Mouse (Mus musculus) forebrain, embryonic 12.5 days (tissue): Measurements from ENCODE around the gene Zfp819. TPM values are rescaled to one million over a fixed set of nuclear protein-coding genes. Genes with fewer than 3 reads are reported as not detected.

Experiments used
- ATAC-seq: fragments of 200-750 bp; cut with Nextera tagmentation; 2 replicates; pipeline ENCODE4 v1.8.0; 2017; ENCODE audit warnings: moderate TSS enrichment; ENCODE audit not compliant: low FRiP score
- H3K27ac ChIP-seq: fragments of 300-500 bp; sonication (generic); 2 replicates; pipeline ENCODE4 v1.5.1; 2016; ENCODE audit warnings: mild to moderate bottlenecking
- H3K27me3 ChIP-seq: fragments of 300-500 bp; sonication (generic); 2 replicates; pipeline ENCODE4 v1.6.1; 2016; ENCODE audit warnings: mild to moderate bottlenecking
- H3K36me3 ChIP-seq: fragments of 300-500 bp; sonication (generic); replicated peaks from 2 replicates; pipeline ENCODE4 v1.6.1; 2016; ENCODE audit warnings: mild to moderate bottlenecking
- H3K4me1 ChIP-seq: fragments of 300-500 bp; sonication (generic); 2 replicates; pipeline ENCODE4 v1.6.1; 2016
- H3K4me2 ChIP-seq: fragments of 300-500 bp; sonication (generic); 2 replicates; pipeline ENCODE4 v1.6.1; 2016; ENCODE audit warnings: mild to moderate bottlenecking, moderate library complexity
- H3K4me3 ChIP-seq: fragments of 300-500 bp; sonication (generic); replicated peaks from 2 replicates; pipeline ENCODE4 v1.5.1; 2016; ENCODE audit warnings: mild to moderate bottlenecking
- H3K9ac ChIP-seq: fragments of 300-500 bp; sonication (generic); 2 replicates; pipeline ENCODE4 v1.6.1; 2016; ENCODE audit warnings: mild to moderate bottlenecking
- H3K9me3 ChIP-seq: fragments of 300-500 bp; sonication (generic); 2 replicates; pipeline ENCODE4 v1.6.1; 2016
- WGBS: fragments of 180-500 bp; shearing (Covaris S2); methylation state at CpG from one replicate; pipeline ENCODE4 v1.1.7; 2016; 5-methylcytosine and 5-hydroxymethylcytosine counted together
- polyA plus RNA-seq: library from polyadenylated mRNA; unstranded; fragments of >200 nt; fragmentation: Nextera tagmentation; extraction: Ambion mirVana; gene quantifications from 2 replicates; pipeline ENCODE4 v1.2.1, GENCODE M21; 2016

Zfp819 gene
- 0.61 and 0.73 TPM in 2 replicates for polyA plus RNA-seq

DNA sequence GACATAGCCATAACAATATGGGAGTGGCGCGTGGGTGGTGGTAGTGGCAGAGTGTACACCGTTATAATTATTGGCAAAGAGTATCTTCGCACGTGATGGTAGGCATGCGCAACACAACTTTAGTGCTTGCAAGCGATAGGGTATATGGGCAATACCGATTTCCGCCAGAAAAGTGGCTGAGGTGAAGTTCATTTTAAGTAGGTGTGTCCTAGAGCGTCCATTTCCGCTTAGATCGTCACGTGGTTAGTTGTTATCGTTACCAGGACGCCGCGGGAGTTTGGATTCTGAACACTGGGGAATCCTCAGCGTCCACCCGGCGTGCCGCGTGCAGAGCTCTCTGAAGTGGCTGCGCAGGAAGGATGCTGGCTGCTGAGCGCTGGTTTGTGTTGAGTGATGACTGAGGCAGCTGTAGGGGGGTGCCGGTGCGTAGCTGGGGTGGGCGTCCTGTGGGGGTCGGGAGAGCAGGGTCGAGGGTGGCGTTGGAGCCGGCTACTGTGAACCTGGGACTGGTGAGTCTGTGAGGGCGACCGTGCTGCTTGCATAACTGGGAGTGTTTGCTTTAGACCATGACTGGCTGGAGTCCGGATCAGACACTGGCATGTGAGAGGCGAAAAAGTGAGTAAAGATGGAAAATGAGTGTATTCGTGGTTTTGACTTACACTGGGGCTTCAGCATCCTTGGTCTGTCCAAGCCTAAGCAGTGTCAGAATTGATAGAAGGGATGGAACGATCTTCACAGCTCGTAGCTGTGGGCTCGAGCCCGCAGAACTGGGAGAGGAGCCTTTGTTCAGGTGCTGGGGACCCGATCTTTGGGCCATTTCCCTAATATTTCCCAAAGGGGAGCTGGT is at the start of gene Zfp819:
Gene Zfp819, plus strand, starts transcription at position 274 of the 847 bp plus-strand sequence.
- 17% methylated on average over 41 of the region's 41 CpGs for WGBS
- peak within 1 kb of the TSS; percentile 45; the same call in 1 of the 2 replicates for H3K9ac ChIP-seq
- peak within 1 kb of the TSS; percentile 46 for H3K4me3 ChIP-seq
- H3K27me3 ChIP-seq = no peaks in the 10 kb centered on the region
- peak within 1 kb of the TSS; percentile 87 for H3K4me2 ChIP-seq
- H3K36me3 ChIP-seq = no peaks in the 10 kb centered on the region
- H3K4me1 ChIP-seq = peaks cover 5% of the 10 kb centered on the region
- peak; percentile 87 for ATAC-seq
- H3K27ac ChIP-seq = no peak within 1 kb of the TSS
- H3K9me3 ChIP-seq = no peaks in the 10 kb centered on the region

DNA sequence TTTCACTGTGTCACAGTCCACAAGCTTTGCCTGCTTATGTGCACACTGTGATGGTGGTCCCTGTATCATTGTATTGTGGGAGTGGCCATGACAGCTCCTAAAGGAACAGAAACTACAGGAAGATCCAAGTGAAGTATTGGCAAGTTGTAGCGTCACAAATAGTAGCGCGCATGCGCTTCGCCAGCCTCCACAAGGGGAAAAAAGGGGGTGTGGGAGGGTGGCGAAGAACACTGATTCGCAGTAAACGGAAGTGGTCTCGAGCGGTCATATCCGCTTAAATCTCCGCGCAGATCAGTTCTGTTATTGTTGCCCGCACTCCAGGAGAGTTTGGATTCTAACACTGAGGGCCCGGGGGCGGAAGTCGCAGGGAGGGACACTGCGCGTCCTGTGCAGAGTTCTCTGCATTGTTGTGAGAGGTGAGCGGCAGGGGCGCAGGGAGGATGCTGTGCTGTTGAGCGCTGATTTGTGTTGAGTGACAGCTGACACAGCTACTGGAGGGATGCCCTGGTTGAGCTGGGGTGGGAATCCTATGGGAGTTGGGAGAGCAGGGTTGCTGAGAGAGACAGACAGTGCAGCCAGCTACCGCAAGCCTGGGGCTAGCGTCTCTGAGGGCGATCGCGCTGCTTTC is 44.8 kb upstream of the Zfp819 start, which contains the start of gene Zfp658:
Gene Zfp658, plus strand, starts transcription at position 251 of the 628 bp plus-strand sequence.
- Histone ChIP-seq H3K27me3 (no peaks in the 10 kb centered on the region; the same call in 1 of the 2 replicates), H3K9ac (peak within 1 kb of the TSS; percentile 74), H3K4me2 (peak within 1 kb of the TSS; percentile 72), H3K4me1 (peaks cover 14% of the 10 kb centered on the region), H3K9me3 (no peaks in the 10 kb centered on the region), H3K27ac (peak within 1 kb of the TSS; percentile 92), H3K36me3 (peaks cover 17% of the 10 kb centered on the region), H3K4me3 (peak within 1 kb of the TSS; percentile 74)
- peak; percentile 92 for ATAC-seq
- WGBS = under 1% methylated on average over 27 of the region's 27 CpGs

- Histone ChIP-seq H3K4me1 (peaks cover 14% of the 10 kb centered on the region), H3K36me3 (peaks cover 22% of the 10 kb centered on the region), H3K27ac (peak overlapping the region; percentile 92), H3K4me2 (peak overlapping the region; percentile 72), H3K4me3 (peak overlapping the region; percentile 74), H3K9me3 (no peaks in the 10 kb centered on the region), H3K9ac (peak overlapping the region; percentile 74), H3K27me3 (no peaks in the 10 kb centered on the region; the same call in 1 of the 2 replicates)
- 0% methylated on average over 10 of the region's 10 CpGs for WGBS
- peak; percentile 21; the same call in 1 of the 2 replicates for ATAC-seq
Measured at GRCm38 (mm10) chr7:43562651-43563070, 44.3 kb upstream of the Zfp819 start.

DNA sequence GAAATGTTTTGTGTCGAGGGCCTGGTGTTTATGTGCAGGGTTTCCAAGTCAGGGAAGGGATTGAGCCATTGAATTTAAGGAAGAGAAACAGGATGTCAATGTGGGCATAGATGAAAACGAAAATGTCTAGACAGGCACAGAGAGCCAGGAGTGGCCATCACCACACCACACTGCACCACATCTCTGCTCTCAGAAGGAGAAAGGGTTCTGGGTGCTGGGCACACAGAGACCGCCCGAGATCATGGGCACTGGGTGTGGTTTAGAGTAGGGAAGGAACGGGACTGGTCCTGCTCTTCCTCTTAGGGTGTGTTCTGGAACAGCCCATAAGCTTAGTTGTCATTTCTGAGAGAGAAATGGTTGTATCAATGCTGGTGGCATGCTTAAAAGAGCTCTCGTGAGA is 43.7 kb upstream of the Zfp819 start:
- H3K27ac ChIP-seq = no peak overlapping the region
- ATAC-seq = no peak
- 55% methylated on average over 6 of the region's 6 CpGs for WGBS

GRCm38 (mm10) chr7:43571216-43571615 is 35.8 kb upstream of the Zfp819 start:
- no peak overlapping the region for H3K4me3 ChIP-seq
- no peak overlapping the region for H3K27ac ChIP-seq
- peaks cover 74% of the 10 kb centered on the region for H3K36me3 ChIP-seq
- no peaks in the 10 kb centered on the region for H3K4me1 ChIP-seq
- no peaks in the 10 kb centered on the region for H3K9me3 ChIP-seq
- no peaks in the 10 kb centered on the region for H3K27me3 ChIP-seq
- no peak for ATAC-seq
- no peak overlapping the region for H3K4me2 ChIP-seq
- H3K9ac ChIP-seq = no peak overlapping the region
- 93% methylated on average over 2 of the region's 2 CpGs for WGBS

More for the DNA sequence above, 43.7 kb upstream of the Zfp819 start:
- peak overlapping the region; percentile 72 for H3K4me2 ChIP-seq
- H3K27me3 ChIP-seq = no peaks in the 10 kb centered on the region
- H3K4me1 ChIP-seq = peaks cover 14% of the 10 kb centered on the region
- H3K9ac ChIP-seq = peak overlapping the region; percentile 74
- peaks cover 29% of the 10 kb centered on the region for H3K36me3 ChIP-seq
- H3K4me3 ChIP-seq = peak overlapping the region; percentile 74
- H3K9me3 ChIP-seq = no peaks in the 10 kb centered on the region

DNA sequence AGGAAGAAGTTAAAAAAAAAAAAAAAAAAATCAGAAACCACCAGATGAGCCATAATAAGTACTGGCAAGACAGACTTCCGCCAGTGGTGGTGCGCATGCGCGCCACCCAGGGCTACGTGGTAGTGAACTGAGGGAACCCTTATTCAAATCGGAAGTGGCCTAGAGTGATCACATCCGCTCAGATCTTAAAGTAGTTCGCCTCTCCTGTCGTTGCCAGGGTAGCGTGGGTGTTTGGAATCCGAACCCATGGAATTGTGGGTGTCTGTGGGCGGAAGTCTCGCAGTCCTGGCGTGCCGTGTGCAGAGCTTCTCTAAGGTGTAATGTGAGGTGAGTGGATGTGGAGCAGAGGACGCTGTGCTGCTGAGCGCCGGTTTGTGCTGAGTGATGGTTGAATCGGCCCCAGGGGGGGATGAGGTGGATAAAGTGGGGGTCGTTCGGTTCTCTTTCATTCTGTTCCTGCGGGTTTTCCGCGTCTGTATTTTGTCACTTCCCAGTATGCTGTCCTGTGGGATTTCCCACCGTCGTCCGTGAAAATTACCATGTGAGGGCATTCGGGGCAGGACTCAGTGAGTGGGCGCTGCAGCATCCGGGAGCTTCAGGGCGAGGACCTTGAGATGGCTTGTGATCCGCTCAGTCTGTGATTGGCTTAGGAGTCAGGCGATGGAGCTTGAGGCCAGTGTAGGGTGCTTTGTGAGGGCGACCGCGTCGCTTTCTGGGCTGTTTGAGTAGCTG is 27.4 kb upstream of the Zfp819 start, which contains the start of gene Zfp719:
Gene Zfp719, plus strand, starts transcription at position 171 of the 732 bp plus-strand sequence.
- Histone ChIP-seq H3K36me3 (peaks cover 16% of the 10 kb centered on the region), H3K4me3 (peak within 1 kb of the TSS; percentile 71), H3K27me3 (no peaks in the 10 kb centered on the region), H3K27ac (peak within 1 kb of the TSS; percentile 88), H3K4me1 (peaks cover 21% of the 10 kb centered on the region), H3K9ac (peak within 1 kb of the TSS; percentile 76), H3K9me3 (no peaks in the 10 kb centered on the region), H3K4me2 (peak within 1 kb of the TSS; percentile 74)
- ATAC-seq = peak; percentile 97
- under 1% methylated on average over 37 of the region's 37 CpGs for WGBS

GRCm38 (mm10) chr7:43580526-43580925 is 26.4 kb upstream of the Zfp819 start:
- WGBS = 70% methylated on average over 5 of the region's 5 CpGs
- H3K36me3 ChIP-seq = peaks cover 18% of the 10 kb centered on the region
- peak overlapping the region; percentile 74 for H3K4me2 ChIP-seq
- H3K4me1 ChIP-seq = peaks cover 21% of the 10 kb centered on the region
- H3K9me3 ChIP-seq = no peaks in the 10 kb centered on the region
- peak overlapping the region; percentile 76 for H3K9ac ChIP-seq
- no peak overlapping the region; the same call in 1 of the 2 replicates for H3K27ac ChIP-seq
- no peaks in the 10 kb centered on the region for H3K27me3 ChIP-seq
- ATAC-seq = no peak
- H3K4me3 ChIP-seq = peak overlapping the region; percentile 71

- WGBS = 85% methylated on average over 5 of the region's 5 CpGs
- H3K4me1 ChIP-seq = peaks cover 21% of the 10 kb centered on the region
- H3K9me3 ChIP-seq = no peaks in the 10 kb centered on the region
- H3K27ac ChIP-seq = no peak overlapping the region
- H3K9ac ChIP-seq = no peak overlapping the region
- H3K36me3 ChIP-seq = peaks cover 59% of the 10 kb centered on the region
- no peak for ATAC-seq
- H3K27me3 ChIP-seq = no peaks in the 10 kb centered on the region
- H3K4me3 ChIP-seq = no peak overlapping the region
- H3K4me2 ChIP-seq = no peak overlapping the region
Measured at GRCm38 (mm10) chr7:43584790-43585189, 22.2 kb upstream of the Zfp819 start.

GRCm38 (mm10) chr7:43601884-43602283 is 5.1 kb upstream of the Zfp819 start:
- ATAC-seq = no peak
- Histone ChIP-seq H3K9me3 (no peaks in the 10 kb centered on the region), H3K36me3 (no peaks in the 10 kb centered on the region), H3K4me1 (peaks cover 11% of the 10 kb centered on the region), H3K4me2 (no peak overlapping the region), H3K27ac (no peak overlapping the region), H3K9ac (no peak overlapping the region), H3K27me3 (no peaks in the 10 kb centered on the region), H3K4me3 (no peak overlapping the region)
- 24% methylated on average over 5 of the region's 5 CpGs for WGBS

DNA sequence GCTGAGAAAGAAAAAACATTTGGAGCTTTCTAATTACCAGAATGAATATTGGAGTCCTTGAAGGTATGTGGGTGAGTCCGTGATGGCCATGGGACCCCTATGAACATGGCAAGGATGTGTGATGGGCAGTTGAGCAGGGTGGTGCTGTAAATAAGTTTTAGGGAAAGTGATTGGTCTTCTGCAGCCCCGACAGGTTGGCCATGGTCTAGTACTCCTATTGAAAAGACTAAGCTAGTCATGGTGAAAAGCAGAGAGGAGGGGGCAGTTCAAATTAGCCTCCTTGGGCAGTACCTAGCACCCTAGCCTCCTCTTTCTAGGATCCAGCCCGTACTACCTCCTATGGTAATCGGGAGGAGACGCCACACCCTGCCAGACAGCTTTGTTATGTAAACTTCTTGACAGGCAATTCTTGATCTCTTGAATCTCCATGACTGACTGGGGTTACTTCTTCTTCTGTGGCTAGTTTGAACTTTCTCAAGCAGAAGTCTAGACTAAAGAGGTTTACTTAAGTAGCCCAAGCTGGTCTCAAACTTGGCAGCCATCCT is 846 bp downstream of the Zfp819 start:
- H3K36me3 ChIP-seq = no peaks in the 10 kb centered on the region
- 51% methylated on average over 5 of the region's 5 CpGs for WGBS
- H3K4me3 ChIP-seq = peak overlapping the region; percentile 46; the same call in 1 of the 2 replicates
- H3K4me2 ChIP-seq = peak overlapping the region; percentile 87
- H3K27me3 ChIP-seq = no peaks in the 10 kb centered on the region
- no peak for ATAC-seq
- no peaks in the 10 kb centered on the region; the same call in 1 of the 2 replicates for H3K4me1 ChIP-seq
- H3K27ac ChIP-seq = no peak overlapping the region
- H3K9ac ChIP-seq = no peak overlapping the region
- H3K9me3 ChIP-seq = no peaks in the 10 kb centered on the region

- 82% methylated on average over 7 of the region's 7 CpGs for WGBS
- H3K27ac ChIP-seq = no peak overlapping the region
- no peaks in the 10 kb centered on the region; the same call in 1 of the 2 replicates for H3K4me1 ChIP-seq
- H3K36me3 ChIP-seq = no peaks in the 10 kb centered on the region
- H3K4me3 ChIP-seq = no peak overlapping the region
- no peak overlapping the region for H3K9ac ChIP-seq
- no peak overlapping the region for H3K4me2 ChIP-seq
- H3K27me3 ChIP-seq = no peaks in the 10 kb centered on the region
- no peaks in the 10 kb centered on the region for H3K9me3 ChIP-seq
- ATAC-seq = no peak
Measured at GRCm38 (mm10) chr7:43608316-43608824, 1.4 kb downstream of the Zfp819 start.
